Mouse (Mus musculus) testis, adult 2 months (tissue): ENCODE results near the gene Cd200r4.

Source experiments
- CTCF ChIP-seq: fragments of 200-500 bp; IDR thresholded peaks from 2 replicates; pipeline ENCODE4 v1.5.1; 2012; ENCODE audit warnings: low read depth, mild to moderate bottlenecking, inconsistent platforms, low read length, moderate library complexity; ENCODE audit not compliant: control insufficient read depth, insufficient read depth, insufficient replicate concordance
- POLR2A ChIP-seq: fragments of 200-500 bp; IDR thresholded peaks from 2 replicates; pipeline ENCODE4 v1.6.1; 2012; ENCODE audit warnings: low read depth, mild to moderate bottlenecking, inconsistent platforms, low read length, moderate library complexity; ENCODE audit not compliant: control insufficient read depth

DNA sequence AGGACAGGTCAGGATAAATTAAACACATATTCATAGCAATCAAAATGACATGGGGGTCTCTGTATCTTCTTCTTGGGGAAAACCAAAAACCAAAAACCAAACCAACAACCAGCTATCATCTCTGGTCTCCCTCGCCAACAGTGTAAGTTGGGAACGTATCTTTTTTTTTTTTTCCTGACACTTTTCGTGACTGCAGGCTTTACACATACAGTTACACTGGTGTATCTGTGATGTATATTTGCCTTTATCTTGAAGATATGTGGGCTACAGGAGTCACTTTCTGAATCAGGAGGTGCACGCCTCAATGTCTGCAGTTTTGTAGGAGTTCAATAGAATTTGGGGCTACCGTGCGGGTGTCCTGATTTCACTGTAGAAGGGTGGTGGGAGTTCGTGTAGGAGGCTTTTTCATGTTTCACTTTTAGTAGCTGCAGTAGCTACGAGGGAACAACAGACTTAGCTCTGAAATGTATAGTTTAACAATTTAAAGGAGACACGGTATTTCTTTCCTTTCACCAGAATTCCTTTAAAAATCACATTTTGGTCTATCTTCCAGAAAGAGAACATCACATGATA, 45.1 kb upstream of the Cd200r4 start:
- TF ChIP-seq CTCF (no peak), POLR2A (no peak)
